Mouse (Mus musculus): ENCODE data around the gene Rps19bp1.

- no peak for TF ChIP-seq GATA1 (IDR thresholded peaks at IDR 0.05; ENCODE audit: low read length)
- TF ChIP-seq TAL1 (IDR thresholded peaks at IDR 0.05; ENCODE audit: low read length), result no peak
These were observed 3.0 kb downstream of the Rps19bp1 start for GRCm38 (mm10) chr15:80261100-80261499.

All from erythroblast, embryonic 14.5 days (primary cell).